Mouse (Mus musculus) right cerebral cortex, postnatal 36 days (tissue): Measurements from ENCODE around the gene Dazap2.
"Not testable (repeated sequence)": the region's sequence is repeated elsewhere in the genome, so short reads cannot be mapped to it uniquely, and the experiment has no call there.

ENCODE experiments used
- DNase-seq, 2 experiments: peaks; one replicate each; pipeline ENCODE4 v3.0.0; 2022; ENCODE audit warnings: low spot score in 2 of 2, mixed read lengths in 1 of 2

The Dazap2 gene

DNA sequence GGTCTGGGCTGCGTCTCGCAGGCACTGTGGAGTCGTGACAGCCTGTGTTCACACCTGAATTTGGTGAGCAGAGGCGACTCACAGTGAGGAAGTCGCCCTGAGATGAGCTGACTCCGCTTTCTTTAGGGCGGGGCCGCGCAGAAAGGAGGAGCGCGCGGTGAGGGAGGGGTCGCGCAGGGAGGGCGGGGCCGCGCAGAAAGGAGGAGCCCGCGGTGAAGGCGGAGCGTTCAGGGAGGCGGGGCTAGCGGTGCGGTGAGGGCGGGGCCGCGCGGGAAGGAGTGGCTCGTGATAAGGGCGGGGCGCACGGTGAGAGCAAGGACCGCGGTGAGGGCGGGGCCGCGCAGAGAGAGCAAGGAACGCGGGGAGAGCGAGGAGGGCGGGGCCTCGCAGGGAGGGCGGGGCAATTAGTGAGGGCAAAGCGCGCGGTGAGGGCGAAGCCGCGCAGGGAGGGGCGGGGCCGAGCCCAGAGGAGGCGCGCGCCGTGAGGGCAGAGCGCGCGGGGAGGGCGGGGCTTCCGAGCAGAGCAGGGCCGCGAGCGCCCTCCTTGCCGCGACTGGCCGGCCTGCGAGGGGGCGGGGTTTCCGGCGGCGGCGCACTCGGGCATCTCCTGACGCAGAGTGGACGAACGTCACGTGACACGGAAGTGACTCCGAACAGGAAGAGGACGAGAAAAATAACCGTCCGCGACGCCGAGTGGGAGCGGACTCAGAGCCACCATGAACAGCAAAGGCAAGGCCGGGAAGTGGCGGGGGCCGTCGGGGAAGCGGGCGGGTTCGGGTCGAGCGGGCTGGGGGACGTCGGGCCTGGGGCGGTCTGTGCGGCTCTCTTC lies at the start of gene Dazap2:
TSS of gene Dazap2 (plus strand) at position 354 of the 829 bp plus-strand sequence.
- DNase-seq: peak; percentile 97 to 98

GRCm38 (mm10) chr15:100566531-100566930 lies 48.6 kb upstream of the Dazap2 start:
- no peak for DNase-seq

DNA sequence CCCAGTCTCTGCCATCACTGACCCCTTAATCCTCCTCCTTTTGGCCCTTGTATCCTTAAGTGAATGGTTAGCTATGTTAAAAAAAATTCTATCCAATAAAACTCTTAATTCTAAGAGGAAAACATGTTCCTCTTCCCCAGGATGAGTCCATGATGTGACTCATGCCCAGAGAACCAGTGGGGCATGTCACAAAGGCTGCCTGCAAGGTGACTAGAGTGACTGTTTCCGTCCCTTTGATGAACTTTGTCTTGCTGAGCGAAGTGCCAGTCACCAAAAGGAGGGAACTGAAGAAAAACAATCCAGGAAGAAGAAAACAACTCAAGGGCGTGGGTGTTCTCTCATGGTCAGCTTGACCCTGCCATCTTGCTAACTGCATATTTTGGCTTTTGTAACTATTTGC lies 45.9 kb upstream of the Dazap2 start:
- no peak for DNase-seq

DNA sequence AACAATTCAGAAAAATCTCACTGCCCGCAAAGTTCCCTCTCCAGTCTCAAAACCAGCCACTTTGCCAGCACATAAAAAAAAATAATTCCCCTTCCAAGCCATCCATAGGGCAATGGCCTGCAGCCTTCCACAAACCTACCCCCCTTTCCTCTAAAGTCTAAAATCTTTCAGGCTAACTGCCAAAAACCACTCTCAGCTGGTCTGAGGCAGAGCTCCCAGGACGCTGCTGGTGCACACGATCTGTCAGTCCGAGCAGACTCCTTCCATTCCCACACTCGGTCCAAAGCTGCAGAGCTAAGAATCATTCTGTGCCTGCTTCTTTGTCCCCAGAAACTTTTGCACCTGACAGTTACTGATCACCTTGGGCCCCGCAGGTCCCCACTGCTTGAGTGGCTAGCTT lies 41.2 kb upstream of the Dazap2 start:
- no peak for DNase-seq

GRCm38 (mm10) chr15:100574378-100574777 lies 40.8 kb upstream of the Dazap2 start:
- no peak for DNase-seq

GRCm38 (mm10) chr15:100575366-100575765 lies 39.8 kb upstream of the Dazap2 start:
- no peak for DNase-seq

DNA sequence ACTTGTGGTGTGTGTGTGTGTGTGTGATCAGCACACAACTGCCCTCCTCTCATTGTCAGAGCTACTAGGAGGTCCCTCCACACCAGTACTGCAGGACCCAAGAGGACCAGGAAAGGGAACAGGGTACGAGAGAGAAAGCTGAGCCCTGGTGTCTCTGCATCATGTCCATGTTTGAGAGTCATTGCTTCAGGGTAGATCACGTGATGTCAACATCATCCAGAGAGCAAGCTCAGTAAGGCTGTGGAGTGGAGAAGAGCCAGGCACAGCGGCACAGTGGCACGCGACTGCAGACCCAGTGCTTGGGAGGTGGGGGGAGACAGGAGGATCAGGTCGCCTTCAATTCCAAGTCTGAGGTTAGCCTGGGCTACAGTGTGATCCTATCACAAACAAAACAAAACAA lies 38.8 kb upstream of the Dazap2 start:
- no peak for DNase-seq

DNA sequence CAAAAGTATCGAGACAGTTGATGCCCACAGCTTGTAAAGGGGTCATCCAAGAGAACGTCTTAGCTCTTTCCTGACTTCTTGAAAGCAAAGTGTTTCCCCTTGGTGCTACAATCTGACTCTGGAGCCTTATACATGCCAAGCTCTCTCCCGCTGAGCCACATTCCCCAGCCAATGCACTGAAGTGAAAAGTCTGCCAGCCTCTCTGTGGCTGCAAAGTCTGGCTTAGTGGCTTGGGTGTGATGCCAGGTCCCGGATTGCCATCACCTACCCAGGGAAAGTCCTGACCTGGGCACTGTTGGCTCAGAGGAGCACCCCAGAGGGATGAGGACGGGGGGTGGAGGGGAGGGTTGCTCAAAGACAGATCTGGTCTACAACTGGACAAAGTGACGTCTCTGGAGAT lies 38.3 kb upstream of the Dazap2 start:
- no peak for DNase-seq

DNA sequence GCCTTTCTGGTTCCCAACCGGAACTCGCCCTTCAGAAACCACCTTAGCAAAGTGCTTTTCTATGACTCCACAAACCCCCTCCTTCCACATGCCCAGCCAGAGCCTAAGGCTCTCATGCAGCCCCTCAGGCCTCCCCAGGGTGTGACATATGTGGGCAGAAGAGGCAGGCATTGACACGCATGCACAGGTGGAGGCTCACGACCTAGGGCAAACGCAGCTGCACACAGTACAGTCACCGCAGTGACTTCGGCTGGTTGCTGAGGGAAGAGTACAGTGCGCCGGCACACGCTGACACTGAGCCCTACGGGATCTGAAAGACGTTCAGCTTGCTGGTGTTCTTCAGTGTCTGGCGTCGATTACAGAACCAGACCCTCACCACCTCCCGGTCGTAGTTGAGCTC lies 37.2 kb upstream of the Dazap2 start:
- DNase-seq: no peak

DNA sequence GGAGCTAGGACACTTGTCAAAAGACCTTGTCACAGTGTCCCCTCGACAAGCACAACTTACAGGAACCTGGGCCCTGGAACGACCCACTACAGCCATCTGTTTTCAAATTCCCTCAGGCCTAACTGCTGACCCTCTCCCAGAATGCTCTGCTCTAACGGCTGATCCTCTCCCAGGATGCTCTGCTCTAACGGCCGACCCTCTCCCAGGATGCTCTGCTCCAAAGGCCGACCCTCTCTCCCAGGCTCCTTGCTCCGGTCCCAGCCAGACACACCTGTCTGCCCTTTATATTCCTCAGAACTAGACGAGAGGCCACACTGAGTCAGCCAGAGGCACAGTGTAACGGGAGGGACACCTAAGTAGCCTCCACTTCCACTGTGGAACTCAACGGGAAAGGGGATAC lies 35.0 kb upstream of the Dazap2 start:
- DNase-seq: no peak

- DNase-seq: no peak
Observed at GRCm38 (mm10) chr15:100585931-100586330, 29.2 kb upstream of the Dazap2 start.

DNA sequence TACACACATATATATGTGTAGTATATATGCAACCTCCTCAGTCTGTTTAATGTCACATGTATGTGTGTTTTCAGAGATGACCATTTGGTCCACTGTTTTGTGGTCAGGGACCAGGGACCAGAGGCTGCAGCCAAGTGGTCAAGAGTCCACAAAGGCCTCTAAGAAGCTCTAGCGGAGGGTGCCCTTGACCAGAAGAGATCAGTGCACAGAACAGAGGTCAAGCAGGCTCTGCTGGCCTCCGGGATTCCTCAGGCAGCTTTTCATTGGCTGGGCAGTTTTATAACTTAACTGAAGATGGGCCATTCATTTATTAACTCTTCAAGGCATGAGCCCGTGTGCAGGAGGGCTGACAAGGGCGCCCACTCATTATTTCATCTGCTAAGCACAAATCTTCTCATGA lies 28.0 kb upstream of the Dazap2 start:
- no peak for DNase-seq

- no peak for DNase-seq
Observed at GRCm38 (mm10) chr15:100588297-100588696, 26.9 kb upstream of the Dazap2 start.

GRCm38 (mm10) chr15:100590436-100590835 lies 24.7 kb upstream of the Dazap2 start:
- DNase-seq: no peak

- no peak for DNase-seq
Observed at GRCm38 (mm10) chr15:100592817-100593216, 22.3 kb upstream of the Dazap2 start.

- DNase-seq: no peak
Observed at GRCm38 (mm10) chr15:100598287-100598882, 16.8 kb upstream of the Dazap2 start.

- DNase-seq: peak in 1 of 2 experiments; percentile 27
Observed at GRCm38 (mm10) chr15:100598883-100599275, 16.3 kb upstream of the Dazap2 start.

DNA sequence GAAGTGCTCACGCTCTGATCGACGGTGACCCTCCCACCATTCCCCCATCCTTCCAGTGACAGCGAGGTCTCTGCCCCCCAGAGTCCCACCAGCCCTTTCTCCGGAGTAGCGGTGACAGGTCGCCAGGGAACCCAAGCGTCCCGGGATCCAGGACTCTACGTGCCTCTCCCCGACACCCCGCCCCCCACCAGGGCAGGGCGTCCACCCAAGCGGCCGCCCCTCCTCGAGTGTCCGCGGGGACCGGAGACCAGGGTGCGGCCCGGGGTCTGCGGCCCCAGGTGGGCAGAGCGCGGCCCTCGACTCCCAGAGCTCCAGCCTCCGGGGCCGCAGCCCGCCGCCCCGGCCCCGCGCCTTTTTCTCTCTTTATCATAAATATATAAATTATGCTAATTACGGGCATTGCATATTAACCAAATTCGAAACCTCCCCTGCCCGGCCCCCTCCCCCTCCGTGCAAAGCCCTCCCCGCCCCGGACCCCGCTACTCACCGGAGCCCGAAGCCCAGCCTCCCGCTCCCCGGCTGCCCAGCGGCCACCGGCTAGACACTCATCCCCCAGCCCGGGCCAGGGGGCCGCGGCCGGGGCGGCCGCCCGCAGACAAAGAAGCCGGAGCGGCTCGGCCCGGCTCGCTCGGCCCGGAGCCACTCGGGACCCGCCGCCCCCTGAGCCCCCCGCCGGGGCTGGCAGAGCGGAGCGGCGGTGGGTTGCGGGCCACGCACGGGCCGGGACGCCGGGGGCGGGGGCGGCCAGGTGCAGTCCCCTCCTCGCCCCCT lies 15.7 kb upstream of the Dazap2 start, which contains the start of gene Pou6f1:
TSS of gene Pou6f1 (minus strand) at position 709 of the 771 bp plus-strand sequence.
- peak in 1 of 2 experiments; percentile 23 for DNase-seq

DNA sequence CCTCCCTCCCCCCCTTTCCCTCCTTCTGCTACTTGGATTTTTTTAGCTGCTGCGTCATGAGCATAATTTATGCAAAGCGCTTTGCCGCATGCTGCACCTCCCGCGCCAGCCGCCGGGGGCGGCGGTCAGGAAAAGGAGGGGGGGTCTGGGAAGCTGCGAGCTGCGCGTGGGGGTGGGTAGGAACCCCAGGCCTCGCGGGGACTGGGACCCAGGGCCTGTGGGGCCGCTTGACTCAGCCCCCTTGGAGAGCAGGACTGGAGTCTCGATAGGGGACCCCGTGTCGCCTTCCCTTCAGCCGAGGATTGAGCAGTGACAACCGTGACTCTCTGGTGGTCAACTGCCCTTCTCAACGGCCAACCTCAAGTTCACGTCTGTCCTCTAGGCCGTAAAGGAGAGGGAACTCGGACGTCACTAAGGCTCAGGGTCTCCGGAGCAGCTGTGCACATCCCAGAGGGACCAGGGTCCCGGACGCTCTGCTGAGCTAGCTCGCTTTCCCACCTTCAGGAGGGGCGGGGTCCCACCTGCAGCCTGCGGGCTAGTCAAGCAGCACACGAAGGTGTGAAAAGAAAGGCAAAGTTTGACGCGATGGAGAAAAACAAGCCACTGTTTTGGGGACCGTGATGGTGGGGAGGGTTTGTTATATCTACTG lies 15.0 kb upstream of the Dazap2 start:
- peak; percentile 54 to 67 for DNase-seq

- DNase-seq: no peak
Observed at GRCm38 (mm10) chr15:100600696-100601272, 14.4 kb upstream of the Dazap2 start.

DNA sequence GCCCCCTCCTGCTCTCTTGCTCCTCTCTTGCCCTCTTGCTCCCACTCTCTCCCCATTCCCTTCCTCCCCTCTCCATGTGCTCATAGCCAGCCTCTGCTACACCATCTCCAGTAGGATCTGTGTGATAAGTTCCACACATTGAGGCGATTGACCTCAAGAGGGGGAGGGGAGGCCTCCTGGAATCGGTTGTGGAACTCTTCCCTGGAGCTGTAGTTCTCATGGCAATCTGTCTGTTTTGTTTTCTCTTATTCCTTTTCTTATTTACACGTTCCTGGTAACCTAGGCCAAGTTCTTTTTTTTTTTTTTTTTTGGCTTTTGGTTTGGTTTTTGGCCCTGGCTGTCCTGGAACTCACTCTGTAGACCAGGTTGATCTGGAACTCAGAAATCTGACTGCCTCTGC lies 13.5 kb upstream of the Dazap2 start:
- DNase-seq: no peak

GRCm38 (mm10) chr15:100606677-100607076 lies 8.5 kb upstream of the Dazap2 start:
- DNase-seq: not testable (repeated sequence)
